In the genomic region with DNA sequence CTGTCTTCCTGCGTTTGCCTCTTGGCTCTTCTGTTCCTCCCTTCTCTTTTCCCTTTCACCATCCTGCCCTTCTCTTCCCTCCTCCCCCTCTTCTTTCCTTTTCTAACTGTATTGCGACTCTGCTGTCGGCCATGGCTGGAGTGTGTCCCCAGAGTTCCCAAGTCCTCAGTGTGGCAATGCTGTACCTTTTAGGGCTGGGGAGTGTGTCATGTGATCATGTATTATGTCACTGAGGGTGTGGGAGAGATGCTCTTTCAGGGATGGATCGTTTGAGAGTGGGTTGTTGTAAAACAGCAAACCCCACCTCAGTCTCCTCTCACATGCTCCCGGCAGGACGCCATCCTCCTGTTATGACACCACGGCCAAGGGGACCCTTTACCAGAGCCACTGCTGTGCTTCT, we compare ENCODE assay signal across 16 mouse cellular contexts. TPM values are rescaled to one million over a fixed set of nuclear protein-coding genes. Genes with fewer than 3 reads are reported as not detected.
DNase-seq lines count a peak whose midpoint lies in the region; ATAC-seq and TF ChIP-seq lines count a peak whose summit lies in the region.
"Had no signal": no experiment of that assay in that cellular context is flagged by ENCODE, and none has a peak within 500 bp of the region (broad histone marks: within the 10 kb centered on the region; RNA-seq: fewer than 3 reads in every experiment).

No protein-coding gene starts in this region.

- H3K4me2 ChIP-seq in heart, embryonic 16.5 days (ENCODE audit: low read depth, low read length), result peak overlapping the region; percentile 23
- H3K4me2 ChIP-seq: embryonic facial prominence, embryonic 15.5 days; hindbrain, embryonic 12.5 days; neural tube, embryonic 13.5 days had no signal

- no peak overlapping the region for H3K4me3 ChIP-seq in heart, adult 2 months
- H3K4me3 ChIP-seq in heart, embryonic 16.5 days (ENCODE audit: low read length), result no peak overlapping the region
- H3K4me3 ChIP-seq: embryonic facial prominence, embryonic 15.5 days; hindbrain, embryonic 12.5 days; neural tube, embryonic 13.5 days had no signal

- H3K79me2 ChIP-seq in heart, adult 2 months (replicated peaks; ENCODE audit: control insufficient read depth, insufficient read depth, low read length), result 0 out of 2 replicates have a peak, but pooled peaks cover 1% of the 10 kb centered on the region

- H3K27me3 ChIP-seq in heart, adult 2 months (ENCODE audit: control insufficient read depth, insufficient read depth, low read length), result no peaks in the 10 kb centered on the region
- H3K27me3 ChIP-seq in heart, embryonic 16.5 days (ENCODE audit: control insufficient read depth, insufficient read depth, low read length), result no peaks in the 10 kb centered on the region
- H3K27me3 ChIP-seq: embryonic facial prominence, embryonic 15.5 days; hindbrain, embryonic 12.5 days; neural tube, embryonic 13.5 days had no signal

- no peak for ATAC-seq in heart, embryonic 16.5 days (replicated peaks; ENCODE audit: extremely low read depth, insufficient read depth, low FRiP score)
- ATAC-seq: lung, postnatal 0 days had no signal

- TF ChIP-seq EP300 in heart, adult 2 months (IDR thresholded peaks at IDR 0.05; ENCODE audit: insufficient read depth, low read depth, low read length), result no peak

- peaks cover 23% of the 10 kb centered on the region for H3K36me3 ChIP-seq in heart, adult 2 months (ENCODE audit: control insufficient read depth, insufficient read depth, low read length)
- peaks cover 10% of the 10 kb centered on the region; the same call in 1 of the 2 replicates for H3K36me3 ChIP-seq in heart, embryonic 16.5 days (ENCODE audit: control insufficient read depth, insufficient read depth)
- H3K36me3 ChIP-seq: hindbrain, embryonic 12.5 days; neural tube, embryonic 13.5 days had no signal

- no peaks in the 10 kb centered on the region for H3K9me3 ChIP-seq in heart, embryonic 16.5 days (replicated peaks; ENCODE audit: control insufficient read depth, low read length)
- H3K9me3 ChIP-seq: embryonic facial prominence, embryonic 15.5 days; hindbrain, embryonic 12.5 days; neural tube, embryonic 13.5 days had no signal

- H3K4me1 ChIP-seq in heart, adult 2 months (ENCODE audit: control insufficient read depth, insufficient read depth, low read length), result peaks cover 41% of the 10 kb centered on the region
- H3K4me1 ChIP-seq in heart, embryonic 16.5 days (ENCODE audit: control insufficient read depth, insufficient read depth, low read length), result peaks cover 30% of the 10 kb centered on the region

- no peak for DNase-seq in heart, adult 2 months
- no peak for DNase-seq in heart, adult 9 months (ENCODE audit: low spot score in 2 of 2)
- DNase-seq in heart, postnatal 25 days (ENCODE audit: low spot score), result no peak
- peak; percentile 45 to 57 for DNase-seq in left cerebral cortex, postnatal 36 days (ENCODE audit: low spot score in 2 of 2)
- DNase-seq in left cerebral cortex, adult 8-10 months (ENCODE audit: low spot score in 2 of 2), result no peak
- DNase-seq in adrenal gland, adult (ENCODE audit: inconsistent age in 2 of 2, low spot score in 1 of 2), result no peak
- DNase-seq: adrenal gland, adult 2 months; gastrocnemius, postnatal 36 days; kidney, adult 8-10 months; liver; midbrain, embryonic 14.5 days had no signal

- no peak for TF ChIP-seq POLR2A in heart, adult 2 months (IDR thresholded peaks at IDR 0.05; ENCODE audit: insufficient read depth, low read depth, low read length)

- intact Hi-C loops in heart, adult 2 months (cut with DNase I), result loop anchor here (10.0 kb wide), 1 partner anchor 216 kb away; no protein-coding TSS in a partner anchor
- intact Hi-C loops in heart, postnatal 25 days (cut with DNase I), result loop anchor here (10.0 kb wide), 1 partner anchor 216 kb away; no protein-coding TSS in a partner anchor
- intact Hi-C loops in left cerebral cortex, postnatal 36 days (cut with DNase I), result no loop called here

- peak overlapping the region; percentile 52 for H3K27ac ChIP-seq in heart, adult 2 months
- H3K27ac ChIP-seq in heart, embryonic 16.5 days (ENCODE audit: low read length), result peak overlapping the region; percentile 83
- H3K27ac ChIP-seq: embryonic facial prominence, embryonic 15.5 days; hindbrain, embryonic 12.5 days; neural tube, embryonic 13.5 days had no signal

- no peak for TF ChIP-seq CTCF in heart, adult 2 months (IDR thresholded peaks at IDR 0.05)

- H3K9ac ChIP-seq in heart, adult 2 months (ENCODE audit: low read depth, low read length), result no peak overlapping the region
- peak overlapping the region; percentile 36; the same call in 1 of the 2 replicates for H3K9ac ChIP-seq in heart, embryonic 16.5 days (ENCODE audit: low read length)
- H3K9ac ChIP-seq: embryonic facial prominence, embryonic 15.5 days; hindbrain, embryonic 12.5 days; neural tube, embryonic 13.5 days had no signal

- WGBS in heart, adult 2 months, result 46% methylated on average over 7 of the region's 7 CpGs
- 60% methylated on average over 7 of the region's 7 CpGs for WGBS in heart, embryonic 16.5 days

RNA-seq across cellular contexts. Expression of gene Elk3, which starts 29.8 kb away (rescaled TPM):
- total RNA-seq in heart, adult 2 months (2021), result 10 to 100 TPM; 33.8 to 39.4 TPM
- polyA plus RNA-seq in heart, adult 2 months (2012; rRNA removed), result 31.9 and 32.1 TPM in 2 replicates
- polyA plus RNA-seq in heart, embryonic 16.5 days (2015; fragmentation: Nextera tagmentation; extraction: Ambion mirVana), result 29.3 and 34.2 TPM in 2 replicates
- total RNA-seq in heart, postnatal 25 days (2021), result 10 to 100 TPM; 45.1 to 48.7 TPM
- total RNA-seq in left cerebral cortex, postnatal 36 days (2021), result 10 to 100 TPM in 1 of 2 experiments, 1 to 10 TPM in 1; 9.4 to 11.4 TPM
- 10 to 100 TPM in 2 of 4 experiments, 1 to 10 TPM in 2; 7.4 to 12.3 (median 9.6) TPM for total RNA-seq in left cerebral cortex, adult 8-10 months (2022)

Comparison
In these comparisons a context has a peak if more than half of its experiments do, and no peak if none do; other contexts are left out.
1. DNase-seq: peak in left cerebral cortex, postnatal 36 days (2 of 2); none in heart, adult 2 months (0 of 2), heart, adult 9 months (0 of 2), heart, postnatal 25 days (single experiment), left cerebral cortex, adult 8-10 months (0 of 2) and adrenal gland, adult (0 of 2).